In genomic region chr2:152939846-152940245, GRCm38 (mm10) we compare ENCODE assay signal across 10 mouse cellular contexts. TPM values are rescaled to one million over a fixed set of nuclear protein-coding genes. Genes with fewer than 3 reads are reported as not detected.
A peak's percentile ranks its signal among the peaks of the same experiment; 100 is the strongest.
DNase-seq lines count a peak whose midpoint lies in the region; ATAC-seq and TF ChIP-seq lines count a peak whose summit lies in the region.
"Had no signal": no experiment of that assay in that cellular context is flagged by ENCODE, and none has a peak within 500 bp of the region (broad histone marks: within the 10 kb centered on the region; RNA-seq: fewer than 3 reads in every experiment).

No protein-coding gene starts in this region.

- TF ChIP-seq CTCF in heart, postnatal 0 days (IDR thresholded peaks at IDR 0.05; ENCODE audit: low read depth), result peak; percentile 71
- TF ChIP-seq CTCF in bone marrow, adult 2 months (IDR thresholded peaks at IDR 0.05; ENCODE audit: control insufficient read depth, insufficient read depth, low read length), result peak; percentile 95
- TF ChIP-seq CTCF in layer of hippocampus, adult 2 months (conservative IDR thresholded peaks at IDR 0.05), result peak; percentile 85
- peak; percentile 67; the same call in 1 of the 2 replicates for TF ChIP-seq CTCF in small intestine, adult 2 months (IDR thresholded peaks at IDR 0.05; ENCODE audit: extremely low read depth, insufficient read length, insufficient replicate concordance, low read depth, low read length)

- no peak overlapping the region for H3K4me3 ChIP-seq in heart, postnatal 0 days (ENCODE audit: low read depth, low read length)
- no peak overlapping the region for H3K4me3 ChIP-seq in bone marrow, adult 2 months (replicated peaks; ENCODE audit: control insufficient read depth, low read depth, low read length)
- no peak overlapping the region for H3K4me3 ChIP-seq in layer of hippocampus, adult 2 months
- H3K4me3 ChIP-seq in small intestine, adult 2 months (ENCODE audit: low read depth, low read length), result no peak overlapping the region
- H3K4me3 ChIP-seq: embryonic facial prominence, embryonic 13.5 days had no signal

- intact Hi-C loops in heart, postnatal 25 days (cut with DNase I), result loop anchor here (5.0 kb wide), 1 partner anchor 77 kb away; the partner anchor contains the start of gene Pdrg1

- H3K27me3 ChIP-seq in heart, postnatal 0 days (ENCODE audit: control insufficient read depth, insufficient read depth, low read length), result peaks cover 66% of the 10 kb centered on the region
- peaks cover 25% of the 10 kb centered on the region for H3K27me3 ChIP-seq in small intestine, adult 2 months (ENCODE audit: control insufficient read depth, insufficient read depth, low read length)

- no peaks in the 10 kb centered on the region for H3K4me1 ChIP-seq in heart, postnatal 0 days (ENCODE audit: control insufficient read depth, insufficient read depth)
- no peaks in the 10 kb centered on the region for H3K4me1 ChIP-seq in bone marrow, adult 2 months (ENCODE audit: control insufficient read depth, insufficient read depth, low read length)
- H3K4me1 ChIP-seq in small intestine, adult 2 months (ENCODE audit: control insufficient read depth, insufficient read depth, insufficient read length, low read length), result no peaks in the 10 kb centered on the region

- no peak overlapping the region for H3K4me2 ChIP-seq in heart, postnatal 0 days (ENCODE audit: low read depth, low read length)
- H3K4me2 ChIP-seq: embryonic facial prominence, embryonic 13.5 days had no signal

- 5% methylated on average over 4 of the region's 4 CpGs for WGBS in heart, postnatal 0 days
- 3% methylated on average over 4 of the region's 4 CpGs for WGBS in bone marrow, adult 2 months
- WGBS in small intestine, adult 2 months, result 9% methylated on average over 4 of the region's 4 CpGs

- no peak for ATAC-seq in heart, postnatal 0 days (ENCODE audit: insufficient read depth, low read depth)

- H3K9ac ChIP-seq in heart, postnatal 0 days (replicated peaks; ENCODE audit: low read depth, low read length), result no peak overlapping the region
- H3K9ac ChIP-seq: embryonic facial prominence, embryonic 13.5 days had no signal

- no peaks in the 10 kb centered on the region for H3K36me3 ChIP-seq in heart, postnatal 0 days (replicated peaks; ENCODE audit: control insufficient read depth, insufficient read depth, low read length)
- H3K36me3 ChIP-seq in small intestine, adult 2 months (ENCODE audit: control insufficient read depth, insufficient read depth, low read length), result no peaks in the 10 kb centered on the region
- H3K36me3 ChIP-seq: embryonic facial prominence, embryonic 13.5 days had no signal

- no peak for TF ChIP-seq EP300 in heart, postnatal 0 days (IDR thresholded peaks at IDR 0.05; ENCODE audit: low read depth)

- no peaks in the 10 kb centered on the region for H3K9me3 ChIP-seq in heart, postnatal 0 days (replicated peaks; ENCODE audit: control insufficient read depth, low read length)
- H3K9me3 ChIP-seq: embryonic facial prominence, embryonic 13.5 days had no signal

- H3K27ac ChIP-seq in heart, postnatal 0 days (ENCODE audit: low read depth), result no peak overlapping the region
- H3K27ac ChIP-seq in bone marrow, adult 2 months (ENCODE audit: control insufficient read depth, insufficient read depth, low read depth, low read length, poor library complexity), result no peak overlapping the region
- no peak overlapping the region for H3K27ac ChIP-seq in layer of hippocampus, adult 2 months
- no peak overlapping the region for H3K27ac ChIP-seq in small intestine, adult 2 months (ENCODE audit: insufficient read depth, low read depth, low read length)
- H3K27ac ChIP-seq: embryonic facial prominence, embryonic 13.5 days had no signal

- TF ChIP-seq POLR2A in bone marrow, adult 2 months (IDR thresholded peaks at IDR 0.05; ENCODE audit: borderline replicate concordance, control insufficient read depth, low read depth, low read length), result no peak
- no peak for TF ChIP-seq POLR2A in small intestine, adult 2 months (IDR thresholded peaks at IDR 0.05; ENCODE audit: low read depth, low read length)

- DNase-seq in heart, postnatal 0 days (ENCODE audit: low spot score), result no peak
- no peak for DNase-seq in heart, postnatal 25 days (ENCODE audit: low spot score)
- DNase-seq in right cerebral cortex, postnatal 14 days, result peak; percentile 57
- DNase-seq in right cerebral cortex, postnatal 36 days (ENCODE audit: low spot score in 2 of 2), result no peak
- DNase-seq in layer of hippocampus, adult 2 months (ENCODE audit: low spot score in 2 of 2), result peak in 1 of 2 experiments; percentile 51
- no peak for DNase-seq in urinary bladder, adult 18-20 months (ENCODE audit: low spot score in 2 of 2)

RNA-seq across cellular contexts. Expression of gene Foxs1, which starts 6.8 kb away (rescaled TPM):
- total RNA-seq in heart, postnatal 0 days (2014; rRNA removed; ENCODE audit: low replicate concordance), result 4.5 and 8.6 TPM in 2 replicates
- 8.2 and 8.4 TPM in 2 replicates for polyA plus RNA-seq in heart, postnatal 0 days (2015; fragmentation: Nextera tagmentation; extraction: Ambion mirVana)
- 1 to 10 TPM; 3.7 TPM for total RNA-seq in heart, postnatal 25 days (2021)
- not detected in 2 replicates for polyA plus RNA-seq in bone marrow, adult 2 months (2011; ENCODE audit: insufficient read depth, insufficient read length, low replicate concordance, missing spikeins)
- total RNA-seq in layer of hippocampus, adult 2 months (2021), result under 1 TPM; 0.37 to 0.84 TPM
- polyA plus RNA-seq in small intestine, adult 2 months (2012; rRNA removed), result 1.3 and 2.6 TPM in 2 replicates

RNA-seq across cellular contexts. Expression of gene Dusp15, which starts 11.7 kb away (rescaled TPM):
- 0.12 TPM in 1 of 2 replicates, not detected in the other for total RNA-seq in heart, postnatal 0 days (2014; rRNA removed; ENCODE audit: low replicate concordance)
- polyA plus RNA-seq in heart, postnatal 0 days (2015; fragmentation: Nextera tagmentation; extraction: Ambion mirVana), result not detected in 2 replicates
- under 1 TPM in 1 of 2 experiments, not detected in 1; 0.20 TPM for total RNA-seq in heart, postnatal 25 days (2021)
- polyA plus RNA-seq in bone marrow, adult 2 months (2011; ENCODE audit: insufficient read depth, insufficient read length, low replicate concordance, missing spikeins), result not detected in 2 replicates
- 10 to 100 TPM in 1 of 2 experiments, 1 to 10 TPM in 1; 9.3 to 11.9 TPM for total RNA-seq in layer of hippocampus, adult 2 months (2021)
- not detected in 2 replicates for polyA plus RNA-seq in small intestine, adult 2 months (2012; rRNA removed)

RNA-seq across cellular contexts. Expression of gene Ttll9, which starts 22.4 kb away (rescaled TPM):
- total RNA-seq in heart, postnatal 0 days (2014; rRNA removed; ENCODE audit: low replicate concordance), result 0.89 TPM in 1 of 2 replicates, not detected in the other
- 0.05 and 0.14 TPM in 2 replicates for polyA plus RNA-seq in heart, postnatal 0 days (2015; fragmentation: Nextera tagmentation; extraction: Ambion mirVana)
- not detected for total RNA-seq in heart, postnatal 25 days (2021)
- not detected in 2 replicates for polyA plus RNA-seq in bone marrow, adult 2 months (2011; ENCODE audit: insufficient read depth, insufficient read length, low replicate concordance, missing spikeins)
- total RNA-seq in layer of hippocampus, adult 2 months (2021), result 1 to 10 TPM in 1 of 2 experiments, under 1 TPM in 1; 0.79 to 1.5 TPM
- polyA plus RNA-seq in small intestine, adult 2 months (2012; rRNA removed), result not detected in 2 replicates

RNA-seq across cellular contexts. Expression of gene Mylk2, which starts 28.7 kb away (rescaled TPM):
- not detected in 2 replicates for total RNA-seq in heart, postnatal 0 days (2014; rRNA removed; ENCODE audit: low replicate concordance)
- polyA plus RNA-seq in heart, postnatal 0 days (2015; fragmentation: Nextera tagmentation; extraction: Ambion mirVana), result 0.15 and 0.16 TPM in 2 replicates
- under 1 TPM in 1 of 2 experiments, not detected in 1; 0.13 TPM for total RNA-seq in heart, postnatal 25 days (2021)
- 1.0 TPM in 1 of 2 replicates, not detected in the other for polyA plus RNA-seq in bone marrow, adult 2 months (2011; ENCODE audit: insufficient read depth, insufficient read length, low replicate concordance, missing spikeins)
- not detected for total RNA-seq in layer of hippocampus, adult 2 months (2021)
- not detected in 2 replicates for polyA plus RNA-seq in small intestine, adult 2 months (2012; rRNA removed)
- total RNA-seq: layer of hippocampus, postnatal 36 days had no signal
- polyA plus RNA-seq: embryonic facial prominence, embryonic 13.5 days had no signal
